Mouse (Mus musculus) 3T3-L1 (cell line): Measurements from ENCODE around the gene Nedd9.

Source experiments
- DNase-seq: peaks from one replicate; pipeline ENCODE4 v3.0.0-alpha.2; 2015; ENCODE audit warnings: low read depth, low spot score

The Nedd9 gene

DNA sequence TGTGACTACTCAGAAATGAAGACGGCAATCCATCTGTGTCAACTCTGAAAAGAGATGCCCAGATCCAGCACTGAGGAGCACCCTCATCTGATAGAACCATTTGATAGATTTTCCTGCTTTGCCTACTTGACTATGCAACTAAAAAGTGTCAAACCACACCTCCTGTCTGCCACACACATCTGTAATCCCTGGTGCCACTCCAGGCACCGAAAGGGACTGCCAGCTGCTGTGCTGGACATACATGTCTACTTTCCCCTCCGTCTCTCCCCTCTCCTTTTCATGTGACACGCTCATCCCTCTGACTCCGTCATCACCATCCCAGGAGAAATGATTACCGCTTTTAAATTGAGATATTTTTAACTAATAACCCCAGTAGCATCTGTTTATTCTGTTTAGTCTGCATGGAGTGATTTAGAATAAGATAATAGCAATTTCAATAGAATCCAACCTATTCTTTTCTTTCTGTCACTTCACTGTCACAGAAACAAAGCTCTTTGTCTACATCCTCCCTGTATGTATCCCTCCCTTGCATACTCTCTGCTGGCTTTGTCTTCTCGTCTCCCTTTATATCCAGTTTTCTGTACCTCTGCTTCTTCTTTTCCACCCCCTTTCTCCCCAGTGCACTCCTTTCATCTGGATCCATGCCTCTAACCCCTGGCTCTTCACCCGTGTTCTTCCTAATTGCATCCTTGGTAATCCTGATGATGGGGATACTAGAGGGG, 5.0 kb upstream of the Nedd9 start:
- DNase-seq: no peak

GRCm38 (mm10) chr13:41491522-41491921, 4.4 kb upstream of the Nedd9 start:
- no peak for DNase-seq

GRCm38 (mm10) chr13:41490282-41490681, 3.1 kb upstream of the Nedd9 start:
- DNase-seq: no peak

DNA sequence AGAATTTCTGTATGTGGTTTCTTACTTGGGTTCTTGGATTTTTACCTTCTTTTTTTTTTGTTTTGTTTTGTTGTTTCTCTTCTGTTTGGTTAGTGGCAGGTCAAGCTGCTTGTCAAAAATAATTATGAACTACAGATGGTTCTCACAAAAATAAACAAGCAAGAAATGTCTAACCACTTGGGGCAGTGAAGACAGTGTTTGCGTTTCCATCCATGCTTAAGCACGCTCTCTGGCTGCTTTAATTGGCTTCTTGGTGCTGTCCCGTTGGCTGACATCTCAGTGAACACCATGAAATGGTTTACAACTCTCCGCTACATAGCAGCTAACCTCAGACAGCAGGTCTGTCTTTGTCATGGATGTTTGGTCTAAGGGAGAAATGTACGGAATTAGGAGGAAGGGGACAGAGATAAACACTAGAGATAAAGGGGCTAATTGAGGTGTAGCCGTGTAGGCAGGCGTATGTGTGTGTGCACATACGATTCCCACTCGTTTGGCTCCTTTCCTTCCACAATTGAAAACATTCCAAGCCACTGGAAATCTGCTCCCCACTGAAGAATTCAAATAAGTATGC, 2.6 kb upstream of the Nedd9 start:
- no peak for DNase-seq

DNA sequence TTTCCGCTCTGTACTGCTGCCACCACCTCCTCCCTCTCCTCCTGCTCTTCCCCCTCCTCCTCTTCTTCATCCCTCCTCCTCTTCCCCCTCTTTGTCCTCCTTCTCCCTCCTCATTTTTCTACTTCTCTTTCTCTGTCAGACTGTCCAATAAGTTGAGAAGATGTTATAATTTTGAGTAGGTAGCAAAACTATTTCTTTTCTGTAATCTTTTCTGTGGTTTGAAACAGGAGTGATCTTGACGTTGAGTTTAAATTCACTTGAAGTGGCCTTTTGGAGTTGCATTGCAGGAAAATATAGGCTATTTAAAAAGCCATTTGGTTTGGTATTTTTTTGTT, 214 bp upstream of the Nedd9 start:
- DNase-seq: no peak

- no peak for DNase-seq
Measured at GRCm38 (mm10) chr13:41483966-41484365, 3.2 kb downstream of the Nedd9 start.

GRCm38 (mm10) chr13:41482408-41483011, 4.7 kb downstream of the Nedd9 start:
- no peak for DNase-seq

DNA sequence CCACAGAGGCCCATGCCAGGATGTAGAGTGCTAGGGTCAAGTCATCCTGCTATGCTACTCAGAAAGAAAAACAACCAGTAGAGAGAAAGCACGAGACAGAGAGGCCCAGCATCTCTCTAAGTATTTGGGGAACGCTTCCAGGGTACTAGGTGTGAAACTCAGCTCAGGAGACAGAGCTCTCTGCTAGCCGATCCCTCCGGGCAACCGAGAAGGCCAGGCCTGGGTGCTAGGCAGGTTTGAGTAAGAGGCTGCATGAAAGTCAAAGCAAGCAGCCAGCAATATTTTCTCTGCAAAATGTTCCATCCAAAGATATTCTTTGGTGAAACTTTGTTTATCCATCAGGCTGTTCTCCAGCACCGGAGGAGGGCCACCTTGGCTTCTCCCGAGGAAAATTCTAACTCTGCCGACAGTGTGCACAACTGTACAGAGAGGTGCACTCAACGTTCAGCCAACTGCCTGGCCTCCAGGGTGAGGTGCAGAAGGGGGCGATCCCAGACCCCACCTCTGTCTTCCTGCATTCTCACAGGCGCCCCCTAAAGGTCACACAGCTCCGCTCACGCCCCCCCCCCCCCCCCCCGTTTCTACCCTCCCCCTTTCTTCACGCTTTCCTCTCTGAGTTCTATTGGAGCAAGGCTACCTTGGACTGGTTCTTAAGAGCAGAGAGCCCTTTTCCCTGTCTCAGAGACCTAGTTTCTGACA, 7.3 kb downstream of the Nedd9 start:
- no peak for DNase-seq

DNA sequence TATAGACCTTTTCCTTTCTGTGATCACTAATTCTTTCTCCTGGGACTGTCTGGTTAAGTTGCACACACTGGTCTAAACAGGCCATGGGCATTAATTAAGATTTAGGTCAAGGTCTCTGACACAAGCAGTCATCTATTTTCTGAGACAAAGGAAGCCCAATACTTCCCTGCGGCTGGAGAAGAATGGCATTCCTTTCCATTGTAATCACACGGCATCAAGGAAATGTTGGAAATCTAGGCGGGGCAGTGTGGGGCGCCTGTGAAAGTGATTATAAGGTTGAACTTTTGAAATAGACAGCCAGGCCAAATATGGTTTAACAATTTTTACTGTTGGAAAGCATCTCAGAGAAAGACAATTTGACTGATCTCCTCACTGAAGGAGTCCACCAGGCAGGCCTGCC, 10.9 kb downstream of the Nedd9 start:
- DNase-seq: peak; percentile 68

DNA sequence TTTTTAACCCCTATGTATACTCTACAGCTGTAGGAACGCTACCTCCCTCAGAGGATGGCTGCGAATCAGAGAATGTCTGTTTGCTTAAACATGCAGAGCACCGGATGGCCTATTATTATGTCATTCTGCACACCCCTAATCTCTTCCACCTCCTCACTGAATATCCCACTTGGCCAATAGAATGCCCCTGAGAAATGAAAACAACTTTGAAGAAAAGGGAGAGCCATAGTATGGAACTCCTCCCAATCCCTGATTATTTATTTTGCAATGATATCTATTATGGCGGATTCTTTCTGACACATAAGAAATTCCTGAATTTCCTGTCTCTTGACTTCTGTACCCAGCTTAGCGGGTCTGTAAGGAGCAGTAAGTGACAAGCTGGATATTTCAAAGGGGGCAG, 12.8 kb downstream of the Nedd9 start:
- no peak for DNase-seq

- DNase-seq: peak; percentile 27
Measured at GRCm38 (mm10) chr13:41473504-41473903, 13.7 kb downstream of the Nedd9 start.

DNA sequence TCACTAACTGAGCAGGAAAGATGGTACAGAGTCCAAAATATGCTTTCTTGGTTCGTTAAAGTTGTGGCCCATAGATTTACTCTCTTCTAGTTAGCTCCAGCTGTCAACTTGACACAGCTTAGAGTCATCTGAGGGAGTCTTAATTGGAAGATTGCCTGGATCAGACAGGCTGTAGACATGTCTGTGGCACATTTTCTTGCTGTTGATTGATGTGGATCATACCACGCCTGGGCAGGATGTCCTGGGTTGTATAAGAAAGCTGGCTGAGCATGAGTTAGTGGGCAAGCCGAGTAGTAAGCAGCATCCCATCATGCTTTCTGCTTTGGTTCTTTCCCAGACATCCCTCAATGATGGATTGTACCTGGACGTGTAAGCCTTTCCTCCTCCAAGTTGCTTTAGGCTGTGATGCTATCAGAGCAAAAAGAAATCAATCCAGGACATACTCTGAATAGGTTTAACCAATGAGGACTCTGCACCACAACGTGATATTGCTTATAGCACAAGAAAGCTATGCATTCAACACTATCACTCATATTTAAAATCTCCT, 14.2 kb downstream of the Nedd9 start:
- DNase-seq: peak; percentile 61

DNA sequence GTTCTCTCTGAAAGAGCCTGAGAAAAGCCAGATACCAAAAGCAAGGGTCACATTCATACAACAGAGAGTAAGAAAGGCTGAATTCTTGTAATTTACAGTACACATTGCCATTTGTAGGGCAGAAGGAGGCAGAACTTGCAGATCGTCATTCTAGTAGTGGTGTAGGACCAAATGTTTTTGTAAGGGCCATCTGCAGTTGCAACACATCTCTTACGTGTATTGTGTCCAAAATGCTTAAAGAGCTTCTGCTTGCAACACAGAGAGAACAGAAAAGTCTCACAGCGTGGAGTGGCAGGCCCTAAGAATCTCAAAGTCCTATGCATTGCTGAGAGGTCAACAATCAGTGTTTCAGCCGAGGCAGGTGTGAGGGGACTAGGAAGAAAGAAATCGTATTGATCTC, 18.9 kb downstream of the Nedd9 start:
- DNase-seq: no peak

DNA sequence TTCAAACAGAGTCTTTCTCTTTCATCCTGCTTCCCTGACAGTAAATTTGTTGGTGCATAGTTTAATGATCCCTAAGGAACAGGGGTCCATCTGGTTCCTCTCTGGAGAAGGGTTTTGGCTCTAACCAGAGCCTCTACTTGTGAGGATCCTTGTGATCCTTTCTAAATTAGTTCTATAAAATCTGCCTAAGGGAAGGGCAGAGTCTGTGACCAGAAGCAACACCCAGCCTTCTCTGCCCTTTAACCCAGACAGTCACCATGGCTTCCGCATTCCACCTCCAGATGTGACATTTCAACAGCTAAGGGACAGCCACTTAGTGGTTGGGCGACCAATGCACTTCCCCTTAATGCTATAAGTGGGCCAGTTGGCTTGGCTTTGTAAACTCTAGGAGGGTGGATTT, 20.1 kb downstream of the Nedd9 start:
- DNase-seq: no peak

DNA sequence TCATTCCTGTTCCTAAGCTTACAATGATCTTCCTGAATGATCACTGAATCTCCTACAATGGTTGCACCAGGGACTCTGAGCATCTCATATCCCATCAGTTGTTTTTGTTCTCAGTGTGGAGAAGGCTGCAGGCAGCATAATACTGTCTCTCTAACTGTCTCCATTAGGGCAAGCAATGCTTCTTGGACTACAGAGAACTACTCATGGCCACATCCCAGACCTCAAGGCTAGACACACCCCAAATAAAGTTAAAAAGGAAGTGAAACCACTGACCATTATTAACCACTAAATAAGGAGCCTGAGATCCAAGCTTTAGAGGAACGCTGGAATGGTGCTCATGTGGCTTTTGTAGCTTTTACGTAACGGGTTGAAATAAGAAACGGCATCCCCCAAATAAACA, 20.5 kb downstream of the Nedd9 start:
- DNase-seq: peak; percentile 16

GRCm38 (mm10) chr13:41466191-41466590, 21.0 kb downstream of the Nedd9 start:
- no peak for DNase-seq

DNA sequence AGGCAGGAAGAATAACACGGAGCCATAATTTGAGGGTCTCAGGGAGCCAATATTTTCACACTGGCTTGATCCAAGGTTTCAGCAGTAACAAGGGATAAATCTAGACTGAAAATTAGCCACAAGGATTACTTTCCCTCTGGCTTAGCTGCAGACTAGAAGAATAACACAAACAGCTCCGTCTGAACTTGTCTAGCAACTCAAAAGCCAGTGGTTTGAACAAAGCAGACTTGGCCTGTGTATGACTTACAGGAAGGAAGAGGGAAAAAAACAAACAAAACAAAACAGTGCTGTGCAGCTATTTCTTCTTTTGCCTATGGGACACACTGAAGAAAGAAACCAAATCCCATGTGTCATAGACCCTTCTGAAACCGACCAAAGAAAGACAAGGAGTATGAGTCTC, 25.7 kb downstream of the Nedd9 start:
- no peak for DNase-seq

DNA sequence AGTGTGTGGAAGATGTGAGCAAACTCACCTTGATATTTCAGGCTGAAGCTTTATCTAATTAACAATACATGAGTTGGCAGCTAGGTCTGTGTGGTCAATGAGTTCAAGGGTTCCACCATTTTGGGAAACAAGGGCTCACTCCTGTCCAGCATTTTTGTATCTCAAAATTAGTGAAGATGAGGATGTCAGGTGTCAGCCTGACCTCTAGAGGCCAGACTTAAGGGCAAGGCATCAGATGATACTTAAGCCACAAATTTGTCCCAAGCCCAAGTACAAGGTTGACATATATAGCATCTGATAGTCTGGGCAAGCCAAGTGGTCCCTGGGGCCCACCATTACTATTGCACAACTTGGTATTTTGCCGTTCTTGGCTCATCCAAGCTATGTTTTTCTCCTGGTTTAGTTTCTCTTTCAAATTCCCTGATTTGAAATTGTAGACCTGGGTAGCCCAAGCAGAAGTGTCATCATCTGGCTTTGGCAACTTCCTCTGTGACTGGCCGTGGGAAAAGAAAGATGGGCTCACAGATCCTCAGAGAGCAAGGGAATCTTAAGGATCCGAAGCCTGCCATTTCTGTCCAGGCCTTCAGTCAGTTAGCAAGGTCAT, 27.4 kb downstream of the Nedd9 start:
- DNase-seq: peak; percentile 36

- DNase-seq: no peak
Measured at GRCm38 (mm10) chr13:41458709-41459108, 28.5 kb downstream of the Nedd9 start.

DNA sequence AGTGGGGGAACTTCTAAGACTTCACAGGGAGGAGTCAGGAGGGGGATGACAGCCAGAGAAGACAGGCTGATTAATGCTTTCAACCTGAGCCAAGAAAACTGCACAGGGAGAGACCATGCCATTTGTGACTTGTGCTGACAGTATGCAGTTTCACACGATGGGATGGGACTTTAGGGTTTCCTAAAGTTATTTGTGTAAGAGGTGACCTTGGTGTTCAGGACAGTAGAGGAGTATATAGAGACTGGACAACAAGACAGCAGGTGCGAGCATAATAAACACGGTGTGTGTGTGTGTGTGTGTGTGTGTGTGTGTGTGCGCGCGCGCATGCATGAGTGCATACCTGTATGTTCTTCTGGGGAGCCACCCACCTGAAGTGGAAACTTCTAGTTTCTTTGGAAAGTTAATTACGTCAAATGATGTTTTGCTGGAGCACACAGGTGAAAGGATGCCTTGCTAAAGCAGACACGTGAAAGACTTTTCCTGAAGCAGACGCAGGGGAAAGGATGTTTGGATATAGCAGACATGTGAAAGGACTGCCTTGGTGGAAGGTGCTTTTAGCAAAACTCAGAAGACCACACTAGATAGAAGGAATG, 29.3 kb downstream of the Nedd9 start:
- DNase-seq: peak; percentile 47

DNA sequence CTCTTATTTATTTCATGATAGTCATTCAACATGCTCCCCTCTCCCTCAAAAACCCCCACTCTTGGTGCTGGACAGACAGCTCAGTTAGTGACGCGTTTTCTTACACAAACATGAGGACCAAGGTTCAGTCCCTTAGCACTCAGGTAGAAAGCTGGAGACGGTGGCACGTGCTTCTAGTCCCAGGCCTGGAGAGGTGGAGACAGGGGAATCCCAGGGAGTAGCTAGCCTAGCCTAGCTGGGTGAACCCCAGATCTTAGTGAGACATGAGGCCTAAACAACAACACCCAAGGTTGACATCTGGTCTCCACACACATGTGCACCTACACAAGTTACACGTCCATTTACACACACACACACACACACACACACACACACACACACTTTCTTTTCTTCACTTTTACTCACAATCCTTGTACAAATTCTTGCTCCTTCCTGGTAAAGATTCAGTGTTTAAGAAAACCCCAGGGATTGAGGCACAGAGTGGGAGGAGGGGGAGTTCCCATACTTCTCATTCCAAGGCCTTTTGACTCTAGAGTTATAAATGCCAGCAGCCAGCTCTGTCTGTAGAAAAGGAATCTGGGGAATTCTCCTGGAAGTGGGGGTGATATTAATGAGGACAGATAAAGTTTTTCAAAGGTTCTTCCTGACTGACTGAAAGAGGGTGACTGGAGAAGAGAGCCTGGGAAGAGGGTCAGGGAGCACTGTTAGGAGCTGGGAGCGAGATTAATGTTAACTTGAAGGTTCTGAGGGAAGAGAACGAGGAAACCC, 29.9 kb downstream of the Nedd9 start:
- DNase-seq: peak; percentile 71
